Mouse (Mus musculus): ENCODE measurements at regions not wholly inside any gene's neighbourhood (a gene's known extent, or its start where the extent isn't known, plus 50 kb on each side); places are given as distances from the start of the nearest gene placed in this dataset.

GRCm38 (mm10) chr7:68579216-68579615 lies 169.8 kb downstream of the Arrdc4 start:
- DNase-seq (ENCODE audit: low spot score) = no peak

DNA sequence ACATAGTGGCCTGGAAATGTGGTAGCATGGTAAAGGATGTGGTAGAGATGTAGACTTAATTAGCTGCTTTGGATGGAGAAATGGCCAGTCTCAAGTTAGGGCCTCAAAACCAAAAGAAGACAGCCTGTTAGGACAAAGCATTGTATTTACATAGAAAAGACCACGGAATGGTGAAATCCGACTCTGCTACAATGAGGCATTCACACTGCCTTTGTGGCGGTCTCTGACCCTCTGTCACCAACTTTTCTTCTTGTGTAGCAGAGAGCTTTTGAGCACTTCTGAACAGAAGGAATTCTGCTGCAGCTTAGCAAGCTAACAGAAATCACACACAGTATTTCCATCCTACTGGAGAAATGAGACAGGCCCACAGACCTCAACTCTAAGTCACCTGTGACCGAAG lies 177.7 kb downstream of the Arrdc4 start:
- DNase-seq (ENCODE audit: low spot score) = no peak

DNA sequence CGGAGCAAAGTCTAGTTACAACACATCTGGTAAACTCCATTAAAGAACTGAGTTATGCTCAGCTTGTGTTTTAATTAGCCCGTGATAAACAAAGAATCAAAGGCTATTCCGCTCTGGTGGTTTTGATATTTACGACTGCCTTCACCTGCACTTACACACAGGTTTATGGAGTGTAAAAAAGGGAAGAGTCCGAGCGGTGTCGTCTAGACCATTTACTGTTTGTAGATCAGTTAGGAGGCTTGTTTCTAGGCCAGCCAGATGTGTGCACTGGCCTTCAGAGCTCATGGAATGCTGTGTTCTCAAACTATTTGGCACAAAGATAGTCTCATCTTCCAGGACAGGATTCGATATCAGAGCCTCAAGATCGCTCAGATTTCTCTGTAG lies 180.9 kb downstream of the Arrdc4 start:
- DNase-seq (ENCODE audit: low spot score) = no peak

DNA sequence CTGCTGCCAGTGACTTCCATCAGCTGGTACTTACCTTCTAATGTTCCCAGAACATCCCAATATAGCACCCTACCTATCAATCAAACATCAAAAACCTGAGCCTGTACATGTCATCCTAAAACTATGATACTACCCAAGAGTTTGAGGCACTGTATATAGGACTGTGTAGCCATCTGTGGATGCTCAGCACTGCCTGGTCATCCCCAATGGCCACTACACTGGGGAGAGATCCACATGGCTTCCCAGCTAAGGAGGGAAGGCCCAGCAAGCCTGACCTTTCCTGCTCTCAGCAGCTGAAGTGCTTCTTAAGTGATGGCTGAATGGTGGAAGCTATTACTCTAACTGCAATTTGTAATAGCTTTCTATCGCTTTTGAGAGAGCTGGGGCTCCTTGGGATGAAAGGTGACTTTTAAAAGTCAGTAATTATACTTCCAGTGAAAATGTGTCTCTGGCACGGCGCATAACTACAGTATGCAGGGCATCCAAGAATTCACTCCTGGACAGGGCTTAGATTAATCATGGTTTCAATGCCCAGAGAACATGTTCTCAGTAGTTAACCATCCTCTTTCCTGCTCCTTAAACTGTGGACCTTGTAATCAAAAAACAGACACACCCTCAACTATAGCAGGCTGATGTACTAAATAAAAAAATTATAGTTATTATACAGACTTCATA lies 181.5 kb downstream of the Arrdc4 start:
- no peak for DNase-seq (ENCODE audit: low spot score)

DNA sequence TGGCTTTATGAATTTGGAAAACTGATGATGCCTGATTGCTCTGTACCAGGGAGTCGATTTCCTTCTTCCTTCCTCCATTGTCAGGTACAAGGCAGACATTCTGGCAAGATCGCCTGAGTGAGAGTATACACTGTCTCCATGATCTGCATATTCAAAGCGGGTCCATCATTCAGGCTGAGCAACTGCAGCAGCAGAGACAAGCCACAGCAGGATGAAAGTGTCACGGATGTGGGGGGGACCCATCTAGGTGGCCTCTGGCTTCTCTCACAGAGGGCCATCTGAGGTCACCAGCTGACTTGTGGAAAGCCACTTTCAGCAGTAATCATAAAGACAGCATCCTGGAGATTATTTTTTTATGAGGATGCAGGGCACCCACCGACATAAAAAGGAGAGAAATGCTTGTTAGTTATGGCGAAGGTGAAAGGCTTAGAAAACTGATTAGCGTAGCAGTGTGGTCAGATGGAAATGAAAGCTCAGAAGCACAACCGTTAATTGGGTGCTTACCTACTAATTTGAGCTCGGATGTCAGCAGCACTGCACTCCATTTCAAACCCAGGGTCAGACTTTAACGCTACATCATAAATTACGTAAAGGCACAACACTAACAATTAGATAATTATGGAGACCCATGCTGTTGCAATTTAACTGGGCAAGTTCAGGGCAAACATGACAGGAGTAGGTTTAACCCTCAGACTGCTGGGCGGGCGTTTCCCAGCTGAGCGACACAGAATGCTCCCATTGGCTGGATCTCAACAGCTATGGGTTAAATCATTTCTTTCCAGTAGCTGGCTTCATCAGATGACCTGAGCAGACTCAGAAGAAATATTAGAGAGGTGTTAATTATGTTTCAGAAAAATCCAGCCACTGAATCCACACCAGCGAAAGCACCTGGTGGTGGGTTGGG lies 189.3 kb downstream of the Arrdc4 start:
- no peak for DNase-seq (ENCODE audit: low spot score)

DNA sequence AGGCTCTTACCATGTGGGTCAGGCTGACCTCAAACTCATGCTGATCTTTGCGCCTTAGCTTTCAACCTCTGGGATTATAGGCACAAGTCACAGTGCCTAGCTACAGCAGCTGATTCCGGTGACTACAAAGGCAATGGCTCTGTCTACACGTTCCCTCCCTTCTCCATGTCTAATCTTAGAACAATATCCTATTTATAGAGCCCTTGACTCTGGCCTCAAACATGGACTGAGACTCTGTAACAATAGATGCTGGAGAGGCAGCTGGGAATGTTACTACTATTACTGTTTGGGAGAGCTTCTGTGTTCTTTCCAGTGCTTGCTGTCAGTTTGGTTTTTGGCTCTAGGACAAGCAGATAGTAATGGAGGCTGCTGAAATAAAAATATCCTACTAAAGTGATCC lies 198.7 kb downstream of the Arrdc4 start:
- no peak for DNase-seq (ENCODE audit: low spot score)

GRCm38 (mm10) chr7:68548176-68548575 lies 200.9 kb downstream of the Arrdc4 start:
- no peak for DNase-seq (ENCODE audit: low spot score)

DNA sequence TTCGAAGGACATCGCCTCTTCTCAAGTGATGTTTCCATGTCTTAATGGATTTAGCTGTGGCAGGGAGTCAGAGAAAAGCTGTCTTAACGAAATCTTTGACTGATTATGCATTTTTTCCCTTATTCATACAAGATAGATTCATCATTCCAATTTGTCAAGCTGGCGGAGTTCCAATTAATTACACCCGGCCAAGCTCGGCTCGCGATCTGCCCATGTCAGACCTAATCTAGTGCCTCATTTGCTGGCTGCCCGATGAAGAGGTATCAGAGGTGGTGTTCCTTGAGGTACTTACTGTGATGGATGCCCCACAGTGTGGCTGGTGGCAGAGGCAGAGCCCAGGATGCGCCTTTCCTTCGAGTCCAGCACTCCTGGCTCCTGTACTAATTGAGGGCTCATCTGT lies 204.9 kb downstream of the Arrdc4 start:
- no peak for DNase-seq (ENCODE audit: low spot score)

DNA sequence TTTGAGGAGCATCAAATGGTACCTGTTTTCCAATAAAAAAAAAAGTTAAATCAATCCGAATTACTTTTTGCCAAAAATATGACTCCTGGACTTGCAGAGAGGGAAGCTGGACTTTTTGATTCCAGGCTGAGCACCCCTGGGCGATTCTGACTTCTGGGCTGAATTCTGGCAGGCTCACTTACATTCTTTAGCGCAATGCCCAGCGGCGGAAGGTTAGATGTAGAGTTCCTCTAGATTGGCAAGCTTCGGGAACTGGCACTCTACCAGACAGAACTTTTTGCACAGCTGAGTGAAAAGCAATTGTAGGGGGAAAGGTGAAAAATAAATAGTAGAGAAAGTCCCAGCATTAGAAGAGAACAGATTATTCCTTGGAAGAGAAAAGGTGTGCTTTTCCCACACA lies 235.5 kb downstream of the Fam169b start:
- DNase-seq (ENCODE audit: low spot score) = no peak

- no peak for DNase-seq (ENCODE audit: low spot score)
Measured at GRCm38 (mm10) chr7:68491143-68491810, 217.6 kb downstream of the Fam169b start.

GRCm38 (mm10) chr7:68486676-68487075 lies 213.0 kb downstream of the Fam169b start:
- no peak for DNase-seq (ENCODE audit: low spot score)

- no peak for DNase-seq (ENCODE audit: low spot score)
Measured at GRCm38 (mm10) chr7:68482553-68482952, 208.9 kb downstream of the Fam169b start.

- DNase-seq (ENCODE audit: low spot score) = peak; percentile 55
Measured at GRCm38 (mm10) chr7:68480770-68481169, 207.1 kb downstream of the Fam169b start.

GRCm38 (mm10) chr7:68480336-68480735 lies 206.7 kb downstream of the Fam169b start:
- no peak for DNase-seq (ENCODE audit: low spot score)

DNA sequence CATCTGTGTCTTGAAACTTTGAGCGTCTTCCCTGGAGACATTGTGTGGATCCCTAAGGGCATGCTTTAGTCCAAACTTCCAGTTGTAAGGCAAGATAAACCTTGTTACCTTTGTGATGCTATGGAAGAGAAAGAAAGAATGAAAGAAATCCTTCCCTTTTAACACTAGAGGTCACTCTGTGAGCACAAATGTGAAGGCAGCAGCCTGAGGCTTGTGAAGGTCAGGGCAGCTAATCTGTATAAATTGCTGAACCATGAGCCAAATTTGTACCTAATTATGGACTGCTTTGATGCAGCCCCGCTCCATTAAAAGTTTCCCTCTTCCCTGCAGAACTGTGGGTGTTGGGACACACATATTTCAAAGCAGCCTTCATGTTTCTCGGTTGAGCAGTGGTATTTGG lies 204.4 kb downstream of the Fam169b start:
- no peak for DNase-seq (ENCODE audit: low spot score)

DNA sequence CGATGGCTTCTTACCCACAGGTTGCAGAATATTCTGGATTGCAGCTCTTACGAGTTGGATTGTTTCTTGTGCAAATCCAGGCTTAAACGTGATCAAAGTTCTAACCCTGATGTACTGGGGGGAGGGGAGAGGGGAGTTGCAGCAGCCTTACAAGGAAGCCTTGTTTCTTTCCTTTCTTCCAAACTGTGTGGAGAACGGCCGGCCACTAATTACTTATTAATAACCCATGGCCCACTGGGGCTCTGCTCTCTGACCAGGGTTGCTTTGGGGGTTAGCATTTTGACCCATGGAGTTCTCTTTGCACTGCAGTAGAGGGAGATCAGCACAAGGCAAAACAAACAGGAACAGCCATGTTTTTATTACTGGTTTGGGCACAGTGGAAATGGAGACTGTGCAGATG lies 199.2 kb downstream of the Fam169b start:
- peak; percentile 68 for DNase-seq (ENCODE audit: low spot score)

DNA sequence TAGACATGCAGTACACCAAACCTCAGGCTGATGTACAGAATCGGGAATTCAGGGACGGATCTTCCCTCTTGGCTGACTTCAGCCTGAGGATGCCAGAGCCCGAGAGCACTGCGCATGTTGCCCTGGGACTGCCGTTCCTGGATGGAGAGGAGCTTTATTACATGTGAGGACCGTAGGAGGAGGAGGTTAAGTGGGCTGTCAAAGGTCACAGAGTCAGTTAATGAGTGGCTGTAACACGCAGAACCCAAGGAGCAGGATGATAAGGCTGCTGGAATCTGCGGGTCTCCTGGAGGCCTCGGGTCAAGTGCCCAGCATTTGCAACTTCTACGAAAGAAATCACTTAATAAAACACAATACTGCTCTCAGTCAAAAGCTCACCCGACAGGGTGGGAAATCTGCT lies 197.3 kb downstream of the Fam169b start:
- DNase-seq (ENCODE audit: low spot score) = peak; percentile 68

DNA sequence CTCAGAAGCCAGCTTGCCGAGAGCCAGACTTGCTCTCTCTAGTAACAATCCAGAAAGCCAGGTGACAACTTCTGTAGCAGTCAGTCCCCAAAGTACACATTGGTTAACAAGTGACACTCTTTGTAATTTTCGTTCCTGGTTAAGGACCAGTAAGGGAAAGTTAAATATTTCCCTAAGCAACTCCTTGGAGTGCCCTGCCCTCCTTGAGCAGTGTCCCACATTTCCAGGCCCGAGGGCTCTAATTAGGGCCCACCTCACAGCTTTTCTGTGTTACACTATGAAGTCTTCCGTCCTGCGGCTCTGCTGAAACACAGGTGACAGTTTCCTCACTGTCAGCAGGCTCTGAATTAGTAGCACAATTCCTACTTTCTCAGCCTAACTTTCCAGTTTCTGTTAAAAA lies 194.9 kb downstream of the Fam169b start:
- no peak for DNase-seq (ENCODE audit: low spot score)

DNA sequence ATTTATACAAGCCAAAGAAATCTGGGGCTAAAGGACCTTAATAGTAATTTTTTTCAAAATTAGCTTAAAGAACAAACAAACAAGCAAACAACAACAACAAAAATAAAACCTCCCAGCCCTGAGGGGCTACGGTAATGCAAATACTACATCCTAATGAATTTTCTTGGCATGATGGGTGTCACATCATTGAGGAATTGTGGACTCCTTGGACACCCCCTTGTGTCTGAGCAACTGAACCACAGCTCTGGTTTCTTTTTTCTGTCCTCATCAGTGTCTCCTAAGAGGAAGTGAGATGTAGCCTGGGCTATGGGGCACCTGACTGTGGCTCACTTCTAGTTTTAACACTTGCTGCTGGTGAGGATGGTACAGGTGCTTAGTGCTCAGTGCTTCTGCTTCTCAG lies 184.2 kb downstream of the Fam169b start:
- DNase-seq (ENCODE audit: low spot score) = no peak

- no peak for DNase-seq (ENCODE audit: low spot score)
Measured at GRCm38 (mm10) chr7:68455451-68455850, 181.8 kb downstream of the Fam169b start.

DNA sequence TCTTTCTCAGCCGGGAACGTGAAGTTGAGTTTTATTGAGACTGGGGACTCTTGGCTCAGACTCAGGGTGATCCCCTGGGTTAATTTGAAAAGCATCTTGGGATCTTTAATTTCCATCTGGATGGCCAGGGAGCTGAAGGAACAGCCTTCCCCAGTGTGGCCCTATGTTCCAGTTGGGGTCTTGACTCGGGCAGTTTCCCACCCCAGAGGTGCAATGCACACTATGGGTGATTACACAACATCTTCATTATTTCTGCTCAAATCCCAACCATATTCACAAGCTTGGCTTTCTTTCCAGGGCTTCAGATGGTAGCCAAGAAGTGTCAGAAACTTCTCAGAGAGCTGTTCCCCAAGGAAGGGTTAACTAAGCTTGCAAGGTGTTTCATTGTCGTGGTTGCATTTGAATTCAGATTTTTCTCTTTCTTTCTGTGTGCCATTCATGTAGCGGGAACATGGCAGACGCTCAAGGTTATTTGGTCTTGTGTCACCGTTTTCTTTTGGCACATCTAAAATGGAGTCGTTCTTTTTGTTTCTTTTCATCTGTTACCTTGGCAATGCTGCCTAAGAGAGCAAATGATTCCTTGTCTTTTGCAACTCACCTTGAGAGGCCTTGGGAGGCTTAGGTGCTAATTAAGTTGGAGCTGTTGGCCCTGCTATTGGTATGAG lies 179.5 kb downstream of the Fam169b start:
- DNase-seq (ENCODE audit: low spot score) = no peak

DNA sequence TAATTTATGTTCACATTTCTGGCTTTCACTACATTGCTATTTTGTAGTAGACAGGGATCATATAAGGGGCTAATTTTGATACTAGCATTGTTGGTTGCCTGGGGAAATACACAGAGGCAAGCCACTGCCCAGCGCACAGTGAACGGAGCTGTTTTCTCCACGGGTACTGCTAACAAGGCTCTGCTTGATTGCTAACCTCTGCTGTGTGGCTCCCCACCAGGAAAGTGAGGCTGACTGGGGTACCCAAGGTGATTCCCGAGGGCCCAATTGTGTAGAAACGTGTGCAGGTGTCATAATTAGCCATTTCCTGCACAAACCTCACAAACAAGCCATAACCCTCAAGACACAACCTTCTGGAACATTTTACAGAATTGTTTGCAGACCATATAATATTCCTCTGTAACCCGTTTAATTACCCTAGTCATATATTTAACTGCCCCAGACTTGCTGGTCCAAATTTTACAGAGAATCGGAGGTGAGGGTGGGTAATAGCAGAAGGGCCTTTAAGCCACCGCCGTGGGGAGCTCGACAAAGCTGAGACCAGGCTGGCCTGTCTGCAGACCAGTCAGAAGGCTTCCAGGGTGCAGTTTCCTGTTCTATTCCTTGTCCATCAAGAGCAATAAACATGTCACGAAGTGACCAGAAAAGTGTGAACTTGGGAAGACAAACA lies 170.9 kb downstream of the Fam169b start:
- DNase-seq (ENCODE audit: low spot score) = no peak

Measured in yolk sac, embryonic 10.5 days (tissue).